Mouse (Mus musculus): Measurements from ENCODE around the gene Agpat2.

DNA sequence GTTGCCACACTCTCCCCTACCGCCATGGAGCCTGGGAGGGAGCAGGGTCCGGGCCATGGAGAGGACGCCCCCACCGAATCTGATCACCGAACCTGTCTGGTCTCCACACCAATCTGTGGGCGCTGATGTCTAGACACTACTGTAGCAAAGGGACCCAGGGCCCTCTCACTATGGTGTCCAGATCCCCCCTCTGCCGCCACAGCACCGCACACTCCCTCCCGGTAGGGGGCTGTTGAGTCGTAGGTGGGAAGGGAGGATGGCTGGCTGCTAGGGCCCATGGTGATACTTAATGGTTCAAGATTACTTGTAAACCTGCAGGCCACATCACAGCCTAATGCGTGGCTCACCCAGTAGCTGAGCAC, 17.2 kb downstream of the Agpat2 start:
- TF ChIP-seq POLR2A (IDR thresholded peaks at IDR 0.05; ENCODE audit: control insufficient read depth in 1 of 2, insufficient read depth in 1 of 2, low read depth in 1 of 2, low read length in 2 of 2, poor library complexity in 1 of 2), result no peak
- TF ChIP-seq ZC3H11A (IDR thresholded peaks at IDR 0.05; ENCODE audit: low read depth, low read length), result no peak
- TF ChIP-seq ZNF384 (IDR thresholded peaks at IDR 0.05; ENCODE audit: low read depth, low read length), result no peak
- no peak for TF ChIP-seq E2F4 (IDR thresholded peaks at IDR 0.05; ENCODE audit: borderline replicate concordance, low read depth, low read length)
- no peak for TF ChIP-seq TAL1 (IDR thresholded peaks at IDR 0.05; ENCODE audit: low read length)
- TF ChIP-seq POLR2AphosphoS2 (IDR thresholded peaks at IDR 0.05; ENCODE audit: low read length), result no peak
- TF ChIP-seq NELFE (IDR thresholded peaks at IDR 0.05; ENCODE audit: low read depth, low read length), result no peak
- no peak for TF ChIP-seq MAX (IDR thresholded peaks at IDR 0.05; ENCODE audit: low read length)
- no peak for TF ChIP-seq MYB (IDR thresholded peaks at IDR 0.05; ENCODE audit: low read depth, low read length)
- no peak for TF ChIP-seq UBTF (IDR thresholded peaks at IDR 0.05; ENCODE audit: borderline replicate concordance, insufficient read depth, low read depth, low read length)
- TF ChIP-seq CTCF (IDR thresholded peaks at IDR 0.05 in 2 of 3, conservative IDR thresholded peaks at IDR 0.05 in 1 of 3; ENCODE audit: control insufficient read depth in 1 of 3, insufficient read depth in 1 of 3, low read depth in 2 of 3, low read length in 3 of 3, poor library complexity in 1 of 3, severe bottlenecking in 1 of 3), result no peak; a peak in 1 of 6 replicates

Measured in MEL (cell line).